Mouse (Mus musculus) hindlimb bud, embryonic 11.5 days (tissue): ENCODE results near the gene Smim24.

Experiments used
- DNase-seq: peaks from one replicate; pipeline ENCODE4 v3.0.0-alpha.2; 2012; ENCODE audit warnings: low read depth, low spot score; ENCODE audit errors: extremely low spot score

Smim24 gene

DNA sequence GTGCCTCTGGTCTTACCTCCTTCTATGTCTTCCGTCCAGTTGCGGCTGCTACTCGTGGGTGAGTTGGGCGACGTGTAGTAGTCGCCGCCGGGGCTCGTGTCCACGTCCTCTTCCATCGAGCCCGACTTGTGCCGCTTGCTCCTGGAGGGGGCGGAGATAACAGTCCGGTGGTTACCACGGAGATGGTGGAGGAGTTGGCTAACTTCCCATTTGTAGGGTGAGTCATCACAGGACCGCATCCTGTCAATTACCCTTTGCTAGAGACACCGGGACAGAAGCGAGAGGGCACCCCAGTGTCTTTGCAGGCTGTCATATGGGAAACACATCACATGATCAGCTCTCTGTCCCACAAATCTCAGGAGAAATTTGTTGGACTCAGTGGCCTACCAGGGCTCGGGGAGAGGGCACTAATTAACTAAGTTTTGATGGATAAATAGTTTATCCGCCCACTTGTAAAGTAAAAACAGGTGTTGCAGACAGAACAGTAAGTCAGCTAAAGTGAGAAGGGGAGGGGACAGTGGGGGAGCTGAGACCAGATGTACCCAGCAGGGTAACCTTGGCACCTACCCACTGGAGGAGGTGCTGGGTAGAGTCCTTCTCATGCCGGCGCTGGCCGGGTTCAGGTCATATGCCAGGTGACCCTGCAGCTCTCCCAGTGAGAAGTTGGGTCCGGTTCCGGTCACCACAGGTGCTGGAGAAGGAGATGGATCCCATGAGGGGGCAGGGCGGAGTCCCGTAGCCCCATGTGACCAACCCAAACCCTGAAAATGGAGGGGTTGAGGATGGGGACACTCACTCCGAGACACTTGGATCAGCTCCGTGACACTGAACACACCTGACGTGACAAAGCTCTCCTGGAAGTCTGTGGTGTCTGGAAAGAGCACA lies 14.9 kb downstream of the Smim24 start:
- DNase-seq = no peak

DNA sequence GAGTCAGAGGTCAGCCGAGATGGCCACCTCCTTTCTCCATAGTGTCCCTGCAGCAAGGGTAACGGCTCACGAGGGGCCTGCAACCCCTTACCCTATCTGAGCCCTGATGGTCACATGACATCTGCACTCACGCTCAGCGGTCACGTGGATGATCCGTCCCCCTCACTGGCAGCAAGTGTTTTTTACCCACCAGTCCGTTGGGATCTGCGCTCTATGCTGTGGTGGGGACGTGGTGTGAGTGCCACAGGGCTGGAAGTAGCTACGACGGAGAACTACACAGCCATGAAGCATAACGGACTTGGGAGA lies 15.5 kb downstream of the Smim24 start:
- no peak for DNase-seq

DNA sequence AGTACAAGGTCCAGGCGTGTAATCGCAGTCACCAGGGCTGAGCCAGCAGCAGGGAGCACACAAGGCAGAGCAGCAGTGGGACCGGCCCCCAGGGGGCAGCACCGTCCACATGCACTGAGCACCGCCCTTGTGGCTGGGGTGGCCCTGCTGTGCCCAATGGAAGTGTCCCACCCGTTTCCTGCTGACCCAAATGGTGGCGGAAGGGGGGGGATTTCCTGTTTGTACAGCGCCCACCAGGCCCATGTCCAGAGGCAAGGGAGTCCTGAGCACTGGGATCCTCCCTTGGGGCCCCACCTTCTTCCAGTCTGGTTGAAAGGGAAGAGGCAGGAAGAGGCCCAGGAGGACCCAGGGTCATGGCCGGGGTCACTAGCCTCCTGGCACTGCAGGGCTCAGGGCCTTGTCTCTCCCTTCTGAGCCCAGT lies 16.0 kb downstream of the Smim24 start:
- no peak for DNase-seq

DNA sequence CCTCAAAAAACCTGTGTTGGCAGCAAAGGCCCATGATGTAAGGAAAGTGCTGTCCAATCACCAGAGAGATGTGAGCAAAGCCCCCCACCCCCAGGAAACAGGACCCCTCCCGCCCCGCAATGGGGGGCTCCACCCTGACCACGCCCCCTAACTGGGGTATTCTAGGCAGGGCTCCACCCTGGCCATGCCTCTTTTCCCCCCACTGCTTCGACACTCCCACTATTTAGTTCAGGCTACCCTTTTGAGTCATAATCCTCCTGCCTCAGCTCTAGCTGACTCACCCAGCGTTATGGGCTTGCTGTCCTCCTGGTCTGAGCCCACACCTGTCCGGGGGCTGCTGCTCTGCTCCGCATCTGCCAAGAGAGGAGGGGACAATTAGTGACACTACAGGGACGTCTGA lies 16.5 kb downstream of the Smim24 start:
- no peak for DNase-seq

DNA sequence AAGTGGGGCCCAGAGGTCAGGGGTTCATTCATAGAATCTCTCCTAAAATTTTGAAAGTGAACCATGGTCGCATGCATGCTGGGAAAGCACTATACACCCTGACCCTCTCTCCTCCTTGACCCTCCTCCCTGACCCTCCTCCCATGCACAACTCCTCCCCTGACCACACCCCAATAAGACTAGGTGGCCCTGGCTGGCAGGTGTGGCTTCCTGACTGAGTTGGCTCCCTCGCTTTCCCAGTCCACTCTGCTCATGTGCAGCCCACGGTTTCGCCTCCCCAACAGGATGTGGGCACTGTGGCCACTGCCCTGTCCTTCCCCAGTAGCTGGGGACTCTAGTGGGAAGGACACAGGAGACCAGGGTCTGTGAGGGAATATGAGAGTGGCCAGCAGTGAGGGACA lies 17.5 kb downstream of the Smim24 start:
- no peak for DNase-seq

DNA sequence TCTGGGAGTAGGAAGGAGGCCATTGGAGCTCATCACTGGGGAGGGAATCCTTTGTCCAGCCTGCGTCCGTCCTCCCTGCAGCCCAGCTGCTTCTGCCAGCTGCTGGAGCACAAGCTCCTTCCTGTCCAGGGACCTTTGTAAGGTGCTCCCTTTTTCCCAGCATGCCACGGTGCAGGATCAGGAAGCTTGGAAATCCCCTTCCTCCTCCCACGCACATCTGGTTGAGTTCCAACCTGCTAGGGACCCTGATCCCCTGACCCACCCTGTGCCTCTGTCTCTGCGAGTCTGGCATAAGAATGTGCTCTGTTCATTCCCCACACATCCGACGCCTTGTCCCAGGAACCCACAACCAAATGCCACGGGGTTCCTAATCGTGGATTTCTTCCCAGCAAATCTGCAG lies 18.1 kb downstream of the Smim24 start:
- no peak for DNase-seq

DNA sequence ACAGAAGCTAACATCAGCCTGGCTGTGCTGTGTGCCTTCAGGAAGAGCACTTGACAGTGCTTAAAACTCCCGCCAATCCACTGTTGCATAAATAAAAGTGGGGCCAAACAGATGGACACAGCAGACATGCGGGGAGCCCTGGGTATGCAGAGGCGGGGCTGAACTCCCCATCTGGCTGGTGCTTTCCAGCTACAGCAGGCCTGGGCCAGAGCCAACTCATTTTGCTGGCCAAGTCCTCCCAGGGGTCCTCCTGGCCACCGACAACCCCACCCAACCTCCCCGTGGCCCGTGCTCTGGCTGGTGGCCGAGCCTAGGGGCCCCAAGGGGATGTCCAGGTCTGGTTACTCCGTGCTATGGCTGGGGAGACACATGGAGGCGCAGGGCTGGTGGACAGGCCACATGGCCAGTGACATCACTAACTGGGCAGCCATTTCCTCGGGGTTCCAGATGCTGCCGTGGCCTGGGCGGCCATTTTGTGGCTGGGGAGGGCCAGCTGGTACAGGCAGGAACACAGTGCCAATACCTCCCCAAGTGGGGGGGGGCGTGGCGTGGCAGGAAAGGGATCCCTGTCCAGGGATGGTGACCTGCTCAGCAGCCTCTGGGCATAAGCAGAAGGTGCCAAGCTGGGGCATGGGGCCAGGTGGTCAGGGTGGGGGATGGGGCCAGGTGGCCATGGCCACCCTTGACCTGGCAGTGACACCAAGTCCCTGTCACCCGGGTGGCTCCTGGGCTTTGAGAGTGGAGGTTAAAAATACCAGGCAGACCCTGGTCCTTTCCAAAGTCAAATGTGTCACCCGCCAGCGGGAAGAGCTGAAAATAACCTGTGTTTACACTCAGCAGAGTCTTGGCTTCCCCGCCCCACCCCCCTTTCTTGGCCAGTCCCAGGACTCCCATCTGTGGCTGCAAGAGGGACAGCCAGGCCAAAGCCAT lies 18.9 kb downstream of the Smim24 start:
- no peak for DNase-seq

DNA sequence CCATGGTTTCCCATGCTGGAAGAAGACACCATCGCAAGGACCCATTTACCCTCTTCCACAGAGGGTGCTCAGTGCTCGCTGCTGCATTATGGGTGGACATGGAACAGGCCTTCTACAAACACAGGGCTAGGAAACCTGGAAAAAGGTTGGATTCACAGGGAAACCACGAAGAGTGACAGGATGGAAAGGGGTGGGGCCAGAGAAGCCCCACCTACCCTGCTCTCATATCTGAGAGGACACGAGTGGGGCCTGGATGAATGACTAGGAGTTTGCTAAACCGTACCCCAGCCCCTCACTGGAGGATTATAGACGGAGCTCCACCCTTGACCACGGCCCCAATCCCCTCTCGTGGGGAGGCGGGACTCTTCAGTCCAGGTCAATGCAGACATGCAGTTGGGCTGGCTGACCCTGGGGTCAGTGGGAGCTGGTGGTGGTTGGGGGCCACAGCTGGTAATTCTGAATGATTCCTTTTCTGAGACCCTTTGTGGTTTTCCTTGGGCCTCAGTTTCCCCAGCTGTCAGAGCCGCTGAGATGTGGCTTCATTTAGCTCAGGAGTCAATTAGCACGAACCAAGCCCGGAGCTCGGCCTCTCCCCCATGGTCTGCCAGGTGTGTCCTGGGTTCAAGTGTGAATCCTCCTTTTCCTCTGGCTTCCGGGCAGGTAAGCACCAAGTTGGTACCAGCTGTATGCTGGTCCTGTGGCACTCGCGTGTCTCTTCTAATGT lies 19.9 kb downstream of the Smim24 start:
- DNase-seq = no peak

DNA sequence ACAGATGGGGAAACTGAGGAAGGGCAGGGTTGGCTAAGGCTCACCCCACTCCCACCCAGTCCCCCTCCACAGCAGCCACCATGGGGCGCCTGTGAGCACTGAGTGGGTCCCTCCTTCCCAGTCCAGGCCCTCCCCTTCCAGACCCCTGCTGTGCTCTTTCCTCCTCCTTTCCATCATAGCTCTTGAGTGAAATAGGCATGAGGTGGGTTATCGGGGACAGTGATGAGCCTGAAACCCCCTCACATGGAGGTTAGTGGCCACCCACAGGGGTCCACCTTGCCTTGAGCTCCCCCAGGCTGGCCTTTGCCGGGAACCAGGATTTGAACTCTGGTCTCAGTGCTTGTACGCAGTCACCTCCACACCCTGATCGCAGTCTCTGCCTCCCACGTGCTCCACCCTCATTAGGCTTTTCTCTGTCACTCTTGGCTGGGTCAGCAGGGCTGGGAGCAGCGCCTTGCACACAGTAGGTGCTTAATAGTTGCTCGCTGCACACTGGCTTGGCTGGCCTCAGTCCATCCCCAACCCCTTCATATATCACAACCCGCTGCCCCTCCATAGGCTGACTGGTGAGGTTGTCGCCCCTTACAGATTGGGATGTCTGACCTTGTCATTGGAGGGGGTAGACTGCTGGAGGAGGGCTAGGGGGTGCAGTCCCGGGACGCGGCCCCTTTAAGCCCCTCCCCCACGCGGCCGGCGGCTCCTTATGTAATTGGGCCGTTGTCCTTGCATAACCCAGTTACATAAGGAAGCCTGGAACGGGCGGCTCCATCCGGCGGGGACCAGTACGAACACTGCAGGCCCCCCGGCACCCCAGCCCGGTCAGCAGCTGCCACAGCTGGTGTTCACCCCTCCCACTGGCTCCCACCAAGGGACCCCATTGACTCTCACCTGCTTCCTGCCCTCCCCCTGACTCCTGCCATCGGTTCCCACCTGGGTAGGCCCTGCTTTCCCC lies 20.7 kb downstream of the Smim24 start:
- DNase-seq = no peak

DNA sequence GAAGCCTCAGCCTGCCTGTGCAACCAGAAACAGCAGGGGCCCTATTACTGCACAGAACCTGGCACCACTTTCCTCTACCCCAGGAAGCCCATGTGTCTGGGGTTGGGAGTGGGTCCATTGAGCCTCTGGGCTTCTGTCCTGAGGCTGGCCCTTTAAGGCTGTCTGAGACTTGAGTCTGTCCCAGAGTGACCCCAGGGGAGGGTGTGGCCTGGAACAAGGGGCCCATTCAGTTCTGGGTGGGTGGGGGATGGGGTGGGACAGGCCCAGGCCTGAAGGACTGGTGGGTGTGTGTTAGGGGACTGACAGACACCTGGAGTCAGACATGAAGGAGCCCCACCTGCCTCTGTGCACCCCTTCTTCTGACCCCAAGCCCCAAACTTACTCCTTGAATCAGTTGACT lies 21.8 kb downstream of the Smim24 start:
- no peak for DNase-seq

DNA sequence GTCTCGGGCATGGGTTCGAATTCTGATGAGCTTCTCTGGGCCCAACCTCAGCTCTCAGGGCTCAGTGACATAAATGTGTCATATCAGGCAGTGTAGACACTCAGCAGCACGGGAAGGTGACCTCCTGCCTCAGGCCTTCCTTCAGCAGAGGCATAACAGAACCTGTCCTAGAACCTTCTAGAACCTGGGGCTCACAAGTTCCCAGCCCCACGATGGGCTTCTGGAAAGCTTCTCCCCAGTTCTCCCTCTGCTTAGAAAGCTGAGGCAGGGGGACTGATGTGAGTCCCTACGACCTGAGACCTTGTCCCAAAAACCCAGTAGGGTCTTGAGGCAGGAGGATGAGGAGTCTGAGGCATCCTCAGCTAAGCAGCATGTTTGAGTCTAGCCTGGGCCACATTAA lies 22.3 kb downstream of the Smim24 start:
- DNase-seq = no peak

DNA sequence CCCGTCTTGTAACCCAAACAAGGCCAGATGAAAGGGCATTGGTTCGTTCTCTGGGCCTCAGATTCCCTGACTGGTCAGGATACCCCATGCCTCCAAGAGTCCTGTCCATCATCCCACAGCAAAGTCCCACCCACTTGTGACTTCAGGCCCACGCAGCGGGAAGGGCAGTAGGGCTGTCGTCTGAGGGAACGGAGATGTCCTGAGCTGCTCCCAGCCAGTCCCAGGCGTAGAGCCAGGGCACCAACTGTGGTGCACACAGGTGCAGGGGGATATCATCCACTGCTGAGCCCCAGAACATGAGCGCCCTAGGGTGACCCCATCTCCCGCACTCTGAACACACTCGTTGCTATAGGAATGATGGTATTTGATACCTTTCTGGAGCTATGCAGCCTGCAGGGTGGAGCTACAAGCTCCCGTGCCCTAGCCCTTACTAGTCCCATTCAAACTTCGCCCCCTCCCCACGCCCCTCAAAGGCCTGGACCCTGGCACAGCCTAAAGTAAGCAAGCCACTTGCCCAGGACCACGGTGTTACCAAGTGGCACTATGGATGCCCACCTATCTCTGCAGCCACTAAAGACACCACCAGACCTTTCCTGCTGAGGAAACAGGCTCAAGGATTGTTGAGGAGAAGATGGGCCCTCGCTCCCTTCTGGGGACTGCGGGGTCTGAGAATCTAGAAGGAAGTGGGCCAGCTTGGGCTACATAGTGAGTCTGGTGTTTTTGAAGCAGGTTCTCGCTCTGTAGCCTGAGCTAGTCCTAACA lies 22.9 kb downstream of the Smim24 start:
- no peak for DNase-seq

DNA sequence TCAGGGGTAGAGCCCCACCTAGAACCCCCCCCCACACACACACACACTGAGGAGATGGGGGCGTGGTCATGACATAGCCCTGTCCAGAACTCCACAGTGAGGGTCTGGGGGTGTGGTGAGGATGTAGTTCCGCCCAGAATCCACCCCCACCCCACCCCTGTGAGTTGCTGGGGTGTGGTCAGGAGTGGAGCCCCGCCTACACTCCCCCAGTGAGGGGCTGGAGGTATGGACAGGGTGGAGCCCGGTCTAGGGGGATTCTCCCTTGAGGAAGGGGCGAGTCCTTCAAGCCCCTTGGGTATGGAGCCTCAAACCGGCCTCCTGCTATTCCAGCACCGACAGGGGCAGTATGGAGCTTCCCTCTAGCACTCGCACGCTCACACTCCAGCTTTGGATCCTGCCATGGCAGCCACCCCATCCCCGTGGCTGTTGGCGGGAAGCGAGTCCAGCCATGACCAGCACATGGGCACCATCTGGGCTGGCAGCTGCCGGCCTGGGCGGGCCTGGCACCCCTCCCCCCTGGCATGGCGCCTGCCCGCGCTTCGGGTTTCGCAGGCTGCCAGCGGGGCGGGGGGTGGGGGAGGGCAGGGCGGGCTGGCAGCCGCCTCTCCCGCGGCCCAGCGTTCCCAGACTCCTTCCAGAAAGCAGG lies 23.9 kb downstream of the Smim24 start:
- no peak for DNase-seq

DNA sequence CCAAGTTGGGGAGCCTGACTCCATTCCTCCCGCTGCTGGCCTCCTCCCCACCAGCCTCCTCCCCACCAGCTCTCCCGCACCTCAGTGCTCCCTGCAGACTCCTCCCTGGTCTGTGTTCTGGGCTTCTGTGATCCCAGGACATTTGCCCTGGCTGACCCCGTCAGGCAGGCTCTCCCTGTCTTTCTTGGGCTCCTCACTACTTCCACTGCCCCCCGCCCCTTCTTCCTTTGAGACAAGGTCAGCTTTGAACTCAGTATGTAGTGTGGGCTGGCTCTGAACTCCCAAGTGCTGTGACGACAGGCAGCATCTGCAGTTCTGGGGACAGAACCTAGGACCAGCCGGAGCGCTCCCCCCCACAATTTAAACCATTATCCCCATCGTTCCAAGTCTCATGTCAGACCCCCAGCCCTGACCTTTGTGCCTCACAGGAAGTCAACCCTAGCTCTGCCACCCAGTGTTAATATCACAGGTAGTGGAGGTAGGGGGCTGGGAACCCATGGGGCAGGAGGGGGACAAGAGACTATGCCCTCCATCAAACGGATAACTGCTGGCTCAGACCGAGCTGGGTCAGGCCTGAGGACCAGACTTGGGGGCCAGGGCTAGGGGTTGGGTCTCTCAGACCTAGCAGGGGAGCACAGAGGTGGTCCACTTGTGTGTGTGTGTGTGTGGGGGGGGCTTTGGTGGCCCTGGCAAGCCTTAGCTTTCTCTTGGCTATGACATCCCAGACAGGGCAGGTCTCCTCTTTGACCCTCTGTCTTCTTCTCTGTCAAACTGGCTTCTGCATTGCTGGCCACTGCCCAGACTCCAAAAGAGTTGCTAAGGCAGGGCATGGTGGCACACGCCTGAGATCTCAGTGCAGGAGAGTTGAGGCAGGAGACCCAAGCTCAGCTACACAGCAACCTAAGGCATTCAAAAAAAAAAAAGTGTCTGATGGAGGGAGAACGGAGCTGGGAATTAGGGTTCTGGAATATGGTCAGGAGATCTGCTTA lies 24.7 kb downstream of the Smim24 start:
- DNase-seq = no peak

DNA sequence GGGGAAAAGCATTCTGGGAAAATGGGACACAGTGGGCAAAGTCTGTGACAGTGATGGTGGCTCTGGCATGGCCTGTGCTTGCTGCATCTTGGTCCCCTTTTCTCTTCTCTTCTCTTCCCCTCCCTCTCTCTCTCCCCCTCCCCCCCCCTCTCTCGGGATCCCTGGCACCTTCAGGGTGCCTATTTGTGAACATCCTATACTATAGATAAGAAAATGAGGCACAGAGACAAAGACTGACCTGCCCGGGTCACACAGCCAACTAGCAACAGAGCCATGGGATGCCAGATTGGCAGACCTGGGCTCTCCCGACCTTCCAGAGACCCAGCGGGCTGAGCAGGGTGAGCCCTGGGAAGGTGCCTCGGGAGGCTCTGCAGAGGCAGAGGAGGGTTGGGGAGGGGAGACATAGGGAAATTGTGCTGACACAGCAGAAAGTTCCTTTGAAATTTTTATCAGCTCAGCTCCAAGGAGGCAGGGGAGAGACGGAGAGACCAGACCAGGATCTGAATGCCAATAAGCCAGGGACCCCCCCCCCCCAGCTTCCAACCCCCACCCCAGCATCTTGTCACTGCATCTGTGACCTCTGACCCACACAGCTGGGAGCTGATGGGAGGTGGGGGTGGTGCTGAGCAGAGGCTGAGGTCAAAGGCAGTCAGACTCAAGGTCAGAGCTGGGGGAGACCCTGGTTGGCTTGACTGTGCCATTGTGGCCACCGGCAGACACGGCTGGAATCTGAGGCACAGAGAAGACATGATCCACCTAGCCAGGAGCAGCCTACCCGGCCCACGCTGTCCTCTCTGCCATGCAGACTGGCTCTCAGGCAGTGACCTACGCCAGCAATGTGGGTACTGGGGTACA lies 25.6 kb downstream of the Smim24 start:
- no peak for DNase-seq

DNA sequence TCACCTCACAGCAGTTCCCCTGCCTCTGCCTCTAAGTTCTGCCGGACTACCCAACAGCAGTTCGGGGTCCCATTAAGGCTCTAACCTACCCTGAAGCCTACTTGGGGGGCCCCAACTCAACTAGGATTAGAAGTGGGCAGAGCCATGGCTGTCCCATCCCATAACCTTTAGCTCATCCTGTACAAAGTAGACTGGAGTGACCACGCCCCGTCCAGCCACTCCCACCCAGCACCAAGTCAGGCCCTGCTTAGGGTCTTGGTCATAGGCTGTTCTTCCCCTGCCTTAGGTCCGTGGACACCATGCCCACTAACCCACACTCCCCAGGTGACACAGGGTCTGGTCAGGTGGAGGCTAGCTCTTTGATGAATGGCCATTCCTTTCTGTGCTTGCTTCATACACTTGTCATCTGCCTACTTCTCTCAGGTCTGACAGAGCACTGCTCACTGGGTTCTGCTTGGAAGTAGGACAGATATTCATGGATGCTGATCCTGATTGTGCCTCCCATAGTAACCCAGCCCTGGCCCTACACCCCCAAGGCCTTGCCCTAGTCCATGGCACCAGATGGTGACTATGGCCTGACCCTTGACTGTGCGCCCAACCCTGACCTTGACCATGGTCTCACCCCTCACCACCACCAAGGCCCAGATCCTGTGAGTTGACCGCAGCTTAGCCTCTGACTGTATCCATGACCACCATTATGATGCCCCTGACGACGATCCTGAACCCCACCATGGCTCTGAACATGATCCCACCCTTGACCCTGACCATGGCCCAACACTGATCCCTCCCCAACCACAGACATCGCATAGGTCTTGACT lies 26.5 kb downstream of the Smim24 start:
- DNase-seq = no peak
